Mouse (Mus musculus): ENCODE results near the gene Vps13c. TPM values are rescaled to one million over a fixed set of nuclear protein-coding genes. Genes with fewer than 3 reads are reported as not detected.

The Vps13c gene
- polyA plus RNA-seq, 1 experiment from 2014 or later = 3.8 TPM

DNA sequence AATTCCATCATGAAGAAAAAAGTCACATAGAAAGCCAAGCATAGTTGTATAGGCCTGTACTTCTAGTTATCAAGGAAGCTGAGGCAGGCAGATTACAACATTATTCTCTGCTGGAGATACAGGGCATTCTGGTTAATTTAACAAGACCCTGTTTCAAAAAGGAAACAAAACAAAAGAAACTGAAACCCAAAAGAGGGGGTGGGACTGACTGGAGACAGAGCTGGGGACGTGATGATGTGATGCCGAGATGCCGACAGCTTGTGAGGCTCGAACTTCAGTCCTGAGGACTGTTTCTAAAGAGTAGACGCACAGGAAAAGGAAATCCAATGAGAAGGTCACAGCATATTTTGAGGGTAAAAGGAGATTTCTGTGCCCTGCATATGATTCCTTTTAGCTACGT is 64.2 kb downstream of the Vps13c start:
- Histone ChIP-seq H3K36me3 (peaks cover 50% of the 10 kb centered on the region), H3K4me1 (replicated peaks) (peaks cover 10% of the 10 kb centered on the region; the same call in 1 of the 2 replicates), H3K27ac (no peak overlapping the region), H3K27me3 (ENCODE audit: insufficient read depth, poor library complexity, severe bottlenecking) (no peaks in the 10 kb centered on the region), H3K4me3 (no peak overlapping the region), H3K9me3 (no peaks in the 10 kb centered on the region)
- 67% methylated on average over 6 of the region's 6 CpGs for WGBS
- no peak for DNase-seq (ENCODE audit: low spot score)

DNA sequence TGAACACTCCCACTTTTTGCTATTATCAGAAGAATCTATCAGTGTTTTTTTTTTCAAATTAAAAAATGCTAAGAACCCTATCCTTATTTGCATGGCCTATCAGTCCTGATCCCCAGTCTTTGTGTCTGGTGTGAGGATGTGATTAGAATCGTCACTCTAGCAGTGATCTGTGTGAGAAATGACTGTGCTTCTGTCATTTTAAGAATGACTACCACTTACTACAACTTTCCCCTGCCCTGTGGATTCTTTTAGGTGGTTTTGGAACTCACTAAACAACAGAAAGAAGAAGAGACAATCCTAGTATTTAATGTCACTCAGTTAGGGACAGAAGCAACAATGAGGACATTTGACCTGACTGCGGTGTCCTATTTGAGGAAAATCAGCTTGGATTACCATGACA is 65.3 kb downstream of the Vps13c start:
- WGBS = 92% methylated on average over 2 of the region's 2 CpGs
- Histone ChIP-seq H3K27ac (no peak overlapping the region), H3K4me1 (replicated peaks) (peaks cover 8% of the 10 kb centered on the region; the same call in 1 of the 2 replicates), H3K27me3 (ENCODE audit: insufficient read depth, poor library complexity, severe bottlenecking) (no peaks in the 10 kb centered on the region), H3K36me3 (peaks cover 62% of the 10 kb centered on the region), H3K9me3 (no peaks in the 10 kb centered on the region), H3K4me3 (no peak overlapping the region)
- DNase-seq (ENCODE audit: low spot score) = no peak

DNA sequence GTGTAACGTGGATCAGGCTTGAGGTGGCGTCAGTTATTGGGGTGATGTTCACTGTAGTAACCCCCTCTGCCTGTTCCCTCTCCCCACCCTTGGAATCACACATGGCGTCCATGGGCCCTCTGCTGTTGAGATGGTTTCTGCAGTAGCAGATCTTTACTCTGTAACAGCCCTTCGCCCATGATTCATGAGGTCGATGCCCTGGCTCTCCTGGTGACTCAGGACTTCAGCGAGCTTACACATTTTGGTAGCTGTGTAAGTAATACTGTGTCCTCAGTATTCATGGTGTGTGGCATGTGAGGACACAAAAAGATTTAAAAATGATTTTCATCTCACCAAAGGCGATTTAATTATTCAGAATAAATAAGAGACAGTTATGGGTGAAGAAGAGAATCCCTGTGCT is 74.5 kb downstream of the Vps13c start:
- Histone ChIP-seq H3K4me3 (no peak overlapping the region), H3K9me3 (no peaks in the 10 kb centered on the region), H3K27ac (no peak overlapping the region), H3K4me1 (replicated peaks) (no peaks in the 10 kb centered on the region), H3K36me3 (peaks cover 63% of the 10 kb centered on the region), H3K27me3 (ENCODE audit: insufficient read depth, poor library complexity, severe bottlenecking) (no peaks in the 10 kb centered on the region)
- no peak for DNase-seq (ENCODE audit: low spot score)
- WGBS = 89% methylated on average over 7 of the region's 7 CpGs

DNA sequence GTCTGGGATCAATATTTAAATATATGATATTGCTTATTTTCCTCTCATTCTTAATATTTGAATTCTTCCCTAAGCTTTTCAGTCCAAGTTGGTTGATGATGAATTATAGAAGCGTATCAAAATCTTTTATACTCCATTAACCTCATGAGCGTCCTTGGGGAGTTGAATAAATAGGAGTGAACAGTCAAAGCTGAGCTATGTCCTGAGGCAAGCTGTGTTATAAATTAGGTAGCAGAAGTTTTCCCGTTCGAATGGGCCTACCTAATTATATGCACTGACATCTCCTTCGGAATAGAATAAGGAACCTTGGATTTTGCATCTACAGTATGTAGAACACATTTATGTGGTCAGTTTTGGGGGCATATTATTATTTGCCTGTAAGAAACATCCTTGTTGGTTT is 82.2 kb downstream of the Vps13c start:
- no peaks in the 10 kb centered on the region for H3K27me3 ChIP-seq (ENCODE audit: insufficient read depth, poor library complexity, severe bottlenecking)
- H3K4me3 ChIP-seq = no peak overlapping the region
- H3K9me3 ChIP-seq = no peaks in the 10 kb centered on the region
- no peaks in the 10 kb centered on the region for H3K4me1 ChIP-seq (replicated peaks)
- WGBS = 87% methylated on average over 5 of the region's 5 CpGs
- peaks cover 43% of the 10 kb centered on the region for H3K36me3 ChIP-seq
- H3K27ac ChIP-seq = no peak overlapping the region
- DNase-seq (ENCODE audit: low spot score) = no peak

DNA sequence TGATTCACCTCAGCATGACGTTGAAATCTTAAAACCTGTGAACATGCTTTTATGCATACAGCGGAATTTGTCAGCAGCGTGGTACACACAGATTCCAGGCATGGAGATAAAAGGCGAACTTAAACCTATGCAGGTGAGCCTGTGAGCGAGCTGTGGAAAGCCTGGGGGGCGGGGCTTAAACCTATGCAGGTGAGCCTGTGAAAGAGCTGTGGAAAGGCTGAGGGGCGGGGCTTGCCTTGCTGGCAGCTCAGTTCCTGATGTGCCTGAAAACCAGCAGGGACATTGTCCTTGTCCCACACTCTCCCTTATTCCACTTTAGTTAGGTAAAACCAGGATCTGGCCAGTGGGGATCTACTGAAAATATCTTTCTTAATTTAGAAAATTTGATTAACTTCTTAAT is 90.4 kb downstream of the Vps13c start:
- no peak overlapping the region for H3K27ac ChIP-seq
- H3K4me1 ChIP-seq (replicated peaks) = no peaks in the 10 kb centered on the region
- no peak overlapping the region for H3K4me3 ChIP-seq
- WGBS = 78% methylated on average over 7 of the region's 7 CpGs
- H3K27me3 ChIP-seq (ENCODE audit: insufficient read depth, poor library complexity, severe bottlenecking) = no peaks in the 10 kb centered on the region
- H3K9me3 ChIP-seq = no peaks in the 10 kb centered on the region
- H3K36me3 ChIP-seq = peaks cover 60% of the 10 kb centered on the region
- DNase-seq (ENCODE audit: low spot score) = no peak

DNA sequence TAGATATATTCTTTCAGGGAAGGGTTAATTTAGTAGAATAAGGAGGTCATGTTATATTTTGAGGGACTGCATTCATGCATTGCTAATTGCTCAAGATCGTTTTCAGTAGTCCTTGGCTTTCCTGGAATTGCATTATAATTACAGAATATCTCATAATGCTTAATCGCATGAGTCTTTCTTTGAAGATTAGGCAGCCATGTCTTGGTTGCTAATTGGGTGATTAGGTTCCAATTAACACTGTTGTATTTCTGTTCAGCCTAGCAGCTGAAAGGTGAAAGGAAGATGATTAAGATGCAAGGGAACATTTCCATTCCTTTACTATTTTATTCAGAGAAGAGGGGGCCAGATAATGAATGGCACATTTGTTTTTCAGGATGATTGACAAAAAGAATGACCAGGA is 97.1 kb downstream of the Vps13c start:
- H3K27ac ChIP-seq = no peak overlapping the region
- no peaks in the 10 kb centered on the region for H3K4me1 ChIP-seq (replicated peaks)
- WGBS = 88% methylated on average over 2 of the region's 2 CpGs
- no peak for DNase-seq (ENCODE audit: low spot score)
- H3K36me3 ChIP-seq = peaks cover 45% of the 10 kb centered on the region
- H3K27me3 ChIP-seq (ENCODE audit: insufficient read depth, poor library complexity, severe bottlenecking) = no peaks in the 10 kb centered on the region
- H3K9me3 ChIP-seq = no peaks in the 10 kb centered on the region
- no peak overlapping the region for H3K4me3 ChIP-seq

DNA sequence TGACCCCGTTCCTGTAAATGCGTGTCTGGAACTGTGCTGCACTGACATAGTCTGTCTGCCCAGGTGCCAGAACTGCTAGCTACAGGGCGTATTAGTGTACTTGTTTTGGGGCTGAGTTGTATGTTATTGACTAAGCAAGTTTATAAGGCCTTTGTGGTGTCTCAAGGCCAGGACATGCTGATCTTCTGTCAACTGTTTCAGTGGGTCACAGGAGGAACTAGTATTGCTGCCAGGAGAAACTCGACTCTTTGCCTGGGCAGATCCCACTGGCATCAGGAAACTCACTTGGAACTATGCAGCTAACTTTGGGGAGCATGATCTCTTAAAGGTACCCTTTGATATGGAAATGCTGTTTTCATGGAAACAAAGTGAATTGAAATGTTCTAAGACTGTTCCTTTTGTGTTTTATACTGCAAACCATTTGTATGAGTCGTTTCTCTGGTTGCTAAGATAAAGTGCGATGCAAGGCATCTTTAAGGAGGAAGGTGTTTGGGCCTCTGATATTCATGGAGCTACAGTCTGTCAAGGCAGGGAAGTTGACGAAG is 115.3 kb downstream of the Vps13c start:
- DNase-seq (ENCODE audit: low spot score) = no peak
- Histone ChIP-seq H3K4me1 (replicated peaks) (no peaks in the 10 kb centered on the region), H3K9me3 (no peaks in the 10 kb centered on the region), H3K27ac (no peak overlapping the region), H3K36me3 (peaks cover 68% of the 10 kb centered on the region), H3K4me3 (no peak overlapping the region), H3K27me3 (ENCODE audit: insufficient read depth, poor library complexity, severe bottlenecking) (no peaks in the 10 kb centered on the region)
- 85% methylated on average over 7 of the region's 7 CpGs for WGBS

DNA sequence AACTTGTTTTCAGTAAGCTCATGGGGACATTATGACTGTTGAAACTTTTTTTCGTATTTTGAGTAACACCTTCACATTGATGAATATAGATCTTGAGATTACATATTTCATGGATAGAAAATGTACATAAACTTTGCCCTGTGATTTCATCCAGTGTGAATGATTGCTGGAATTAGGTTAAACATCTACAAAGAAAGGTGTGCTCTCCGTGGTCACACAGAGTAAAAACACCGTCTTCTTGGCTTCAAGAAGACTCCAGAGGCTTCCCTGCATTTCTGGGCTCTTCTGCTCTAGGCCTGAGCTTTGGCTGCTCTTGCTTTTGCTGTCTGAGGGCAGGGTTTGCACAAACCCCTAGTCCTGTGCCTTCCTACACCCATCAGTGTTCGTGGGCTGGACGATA is 121.8 kb downstream of the Vps13c start:
- no peak overlapping the region for H3K27ac ChIP-seq
- H3K36me3 ChIP-seq = peaks cover 45% of the 10 kb centered on the region
- H3K4me1 ChIP-seq (replicated peaks) = peaks cover 5% of the 10 kb centered on the region
- H3K9me3 ChIP-seq = no peaks in the 10 kb centered on the region
- WGBS = 94% methylated on average over 5 of the region's 5 CpGs
- no peak overlapping the region for H3K4me3 ChIP-seq
- DNase-seq (ENCODE audit: low spot score) = no peak
- H3K27me3 ChIP-seq (ENCODE audit: insufficient read depth, poor library complexity, severe bottlenecking) = no peaks in the 10 kb centered on the region

DNA sequence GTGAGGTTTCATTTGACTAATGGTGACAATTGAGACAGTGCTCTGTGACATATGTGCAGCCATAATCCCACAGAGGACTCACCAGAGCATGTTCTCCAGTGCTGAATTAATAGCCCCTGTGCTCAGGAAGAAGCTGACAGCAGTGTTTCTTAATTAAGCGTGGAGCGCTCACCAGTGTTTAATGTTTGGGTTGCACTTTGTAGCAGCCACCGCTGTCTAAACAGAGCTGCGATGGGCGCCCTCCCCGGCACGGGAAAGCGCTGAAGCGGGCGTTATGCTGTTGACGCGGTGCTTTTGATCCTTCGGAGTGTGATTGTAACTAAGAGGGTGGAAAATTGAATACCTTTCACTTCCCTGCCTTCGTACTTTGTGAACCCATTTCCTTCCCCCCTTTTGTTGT is 125.7 kb downstream of the Vps13c start:
- Histone ChIP-seq H3K4me1 (replicated peaks) (peaks cover 5% of the 10 kb centered on the region), H3K27ac (no peak overlapping the region), H3K9me3 (no peaks in the 10 kb centered on the region), H3K4me3 (no peak overlapping the region), H3K36me3 (peaks cover 45% of the 10 kb centered on the region), H3K27me3 (ENCODE audit: insufficient read depth, poor library complexity, severe bottlenecking) (no peaks in the 10 kb centered on the region)
- no peak for DNase-seq (ENCODE audit: low spot score)
- WGBS = 48% methylated on average over 14 of the region's 14 CpGs

DNA sequence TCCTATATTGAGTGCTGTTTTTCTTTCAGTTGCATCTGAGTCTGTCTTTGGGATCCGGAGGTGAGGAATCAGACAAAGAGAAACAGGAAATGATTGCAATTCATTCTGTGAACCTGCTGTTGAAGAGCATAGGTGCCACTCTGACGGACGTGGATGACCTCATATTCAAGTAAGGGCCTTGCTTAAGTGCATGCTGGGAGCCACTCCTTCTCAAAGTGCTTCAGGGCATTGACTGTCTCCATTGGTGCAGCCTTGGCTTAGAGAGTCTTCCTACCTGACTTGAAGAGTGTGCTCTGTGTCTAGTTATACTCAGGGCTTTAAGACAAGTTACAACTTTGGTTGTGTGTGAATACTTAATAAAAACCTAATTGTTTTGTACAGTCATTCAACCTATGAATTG is 126.8 kb downstream of the Vps13c start:
- Histone ChIP-seq H3K4me3 (no peak overlapping the region), H3K27me3 (ENCODE audit: insufficient read depth, poor library complexity, severe bottlenecking) (no peaks in the 10 kb centered on the region), H3K36me3 (peaks cover 37% of the 10 kb centered on the region), H3K27ac (no peak overlapping the region), H3K4me1 (replicated peaks) (peaks cover 5% of the 10 kb centered on the region), H3K9me3 (no peaks in the 10 kb centered on the region)
- 89% methylated on average over 3 of the region's 3 CpGs for WGBS
- DNase-seq (ENCODE audit: low spot score) = no peak

DNA sequence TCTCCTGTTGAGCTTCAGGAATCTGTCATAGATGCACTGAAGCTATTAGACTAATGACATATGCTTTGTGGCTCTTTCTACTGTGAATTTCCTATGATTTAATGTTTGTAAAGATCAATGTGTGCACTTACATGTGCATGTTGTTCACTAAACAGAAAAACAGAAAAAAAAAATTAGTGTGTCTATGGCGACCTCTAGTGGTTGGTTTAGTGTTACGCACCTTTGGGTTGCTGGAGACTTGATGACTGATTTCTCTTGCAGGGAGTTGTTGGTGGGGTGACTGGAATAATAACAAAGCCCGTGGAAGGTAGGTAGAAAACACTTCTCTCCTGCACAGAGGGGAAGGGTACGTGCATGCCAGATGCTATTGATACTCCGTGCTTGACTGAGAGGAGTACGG is 133.3 kb downstream of the Vps13c start:
- WGBS = 36% methylated on average over 6 of the region's 6 CpGs

DNA sequence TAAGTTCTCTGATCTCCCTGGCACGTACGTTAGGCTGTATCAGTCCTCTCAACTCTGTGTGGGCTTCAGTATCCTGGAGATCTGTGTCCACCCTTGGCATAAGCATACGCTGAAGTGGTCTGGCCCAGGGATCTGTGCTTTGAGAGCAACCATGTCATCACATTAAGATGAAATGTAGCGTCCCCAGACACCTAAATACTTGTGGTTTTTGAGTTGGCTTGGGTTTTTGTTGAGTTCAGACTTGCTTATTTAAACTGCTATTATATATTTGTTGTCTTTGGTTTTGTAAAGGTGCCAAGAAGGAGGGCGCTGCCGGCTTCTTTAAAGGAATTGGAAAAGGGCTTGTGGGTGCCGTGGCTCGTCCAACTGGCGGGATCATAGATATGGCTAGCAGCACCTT is 135.3 kb downstream of the Vps13c start:
- Histone ChIP-seq H3K4me1 (replicated peaks) (no peaks in the 10 kb centered on the region), H3K27me3 (ENCODE audit: insufficient read depth, poor library complexity, severe bottlenecking) (no peaks in the 10 kb centered on the region), H3K36me3 (peaks cover 17% of the 10 kb centered on the region), H3K4me3 (no peak overlapping the region), H3K27ac (no peak overlapping the region), H3K9me3 (no peaks in the 10 kb centered on the region)
- WGBS = 97% methylated on average over 9 of the region's 9 CpGs
- no peak for DNase-seq (ENCODE audit: low spot score)

More for the DNA sequence above, 133.3 kb downstream of the Vps13c start:
- Histone ChIP-seq H3K27me3 (ENCODE audit: insufficient read depth, poor library complexity, severe bottlenecking) (no peaks in the 10 kb centered on the region), H3K4me3 (no peak overlapping the region), H3K27ac (no peak overlapping the region), H3K4me1 (replicated peaks) (no peaks in the 10 kb centered on the region), H3K9me3 (no peaks in the 10 kb centered on the region), H3K36me3 (peaks cover 25% of the 10 kb centered on the region)
- no peak for DNase-seq (ENCODE audit: low spot score)

DNA sequence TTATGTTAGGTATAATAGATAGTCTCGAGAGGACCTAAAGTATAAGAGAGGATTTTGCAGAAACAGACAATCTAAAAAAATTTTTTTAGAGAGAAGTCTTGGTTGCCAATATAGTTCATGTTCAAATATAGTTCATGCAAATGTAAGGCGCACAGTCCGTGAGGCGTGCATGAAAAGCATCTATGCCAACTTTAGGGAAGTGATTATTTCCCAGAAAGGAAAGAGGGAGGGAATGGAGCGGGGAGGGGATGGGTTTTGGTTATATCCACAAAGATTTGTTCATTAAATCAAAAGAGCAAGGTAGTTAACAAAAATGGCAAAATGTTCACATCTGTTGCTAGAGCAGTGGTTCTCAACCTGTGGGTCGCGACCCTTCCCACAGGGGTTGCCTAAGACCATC is 166.4 kb downstream of the Vps13c start:
- Histone ChIP-seq H3K27me3 (ENCODE audit: insufficient read depth, poor library complexity, severe bottlenecking) (no peaks in the 10 kb centered on the region), H3K4me3 (no peak overlapping the region), H3K9me3 (no peaks in the 10 kb centered on the region), H3K36me3 (no peaks in the 10 kb centered on the region), H3K4me1 (replicated peaks) (no peaks in the 10 kb centered on the region), H3K27ac (no peak overlapping the region)
- no peak for DNase-seq (ENCODE audit: low spot score)
- WGBS = 94% methylated on average over 7 of the region's 7 CpGs

DNA sequence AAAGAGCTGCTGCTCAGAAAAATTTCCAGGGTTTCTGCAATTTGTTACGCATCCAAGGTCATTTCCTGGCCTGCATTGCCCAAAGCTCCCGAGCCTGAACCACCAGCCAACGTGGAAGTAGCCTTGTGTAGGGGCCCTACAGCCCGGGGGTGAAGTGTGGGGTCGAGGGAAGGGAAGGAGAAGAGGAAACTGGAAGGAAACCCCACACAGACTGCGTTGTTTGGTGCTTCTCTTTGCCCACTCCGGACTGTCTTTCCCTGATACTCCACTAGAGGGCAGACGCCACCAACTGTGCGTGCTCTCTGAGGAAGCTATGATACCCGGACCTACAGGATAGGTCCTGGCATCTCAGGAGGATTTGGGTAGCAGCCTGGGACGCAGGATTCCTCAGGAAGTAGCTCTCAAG is 174.8 kb downstream of the Vps13c start:
- H3K27ac ChIP-seq = no peak overlapping the region
- no peaks in the 10 kb centered on the region for H3K9me3 ChIP-seq
- WGBS = 10% methylated on average over 11 of the region's 11 CpGs
- H3K4me1 ChIP-seq (replicated peaks) = no peaks in the 10 kb centered on the region; the same call in 1 of the 2 replicates
- peaks cover 10% of the 10 kb centered on the region for H3K27me3 ChIP-seq (ENCODE audit: insufficient read depth, poor library complexity, severe bottlenecking)
- DNase-seq (ENCODE audit: low spot score) = peak; percentile 85
- H3K36me3 ChIP-seq = no peaks in the 10 kb centered on the region
- H3K4me3 ChIP-seq = no peak overlapping the region

Data from hindbrain, embryonic 10.5 days (tissue).